Mouse (Mus musculus): ENCODE measurements at regions not wholly inside any gene's neighbourhood (a gene's known extent, or its start where the extent isn't known, plus 50 kb on each side); places are given as distances from the start of the nearest gene placed in this dataset.

- no peak for DNase-seq (ENCODE audit: low spot score in 2 of 2)
Observed at GRCm38 (mm10) chr15:87365712-87366361, 178.3 kb upstream of the Fam19a5 start.

DNA sequence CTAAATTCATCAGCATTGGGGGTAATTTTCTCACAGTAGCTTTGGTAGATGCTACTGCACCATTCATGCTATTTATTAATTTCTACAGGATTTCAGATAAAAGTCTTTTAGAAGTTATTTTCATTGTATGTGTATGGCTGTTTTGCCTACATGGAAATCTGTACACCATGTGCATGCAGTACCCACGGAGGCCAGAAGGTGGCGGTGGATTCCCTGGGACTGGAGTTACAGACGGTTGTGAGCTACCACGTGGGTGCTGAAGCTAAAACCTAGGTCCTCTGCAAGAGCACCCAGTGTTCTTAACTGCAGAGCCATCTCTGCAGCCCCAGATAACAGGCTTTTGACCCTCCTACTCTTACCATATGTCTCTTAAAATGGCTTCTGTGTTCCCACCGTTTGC, 176.7 kb upstream of the Fam19a5 start:
- DNase-seq (ENCODE audit: low spot score in 2 of 2) = no peak

DNA sequence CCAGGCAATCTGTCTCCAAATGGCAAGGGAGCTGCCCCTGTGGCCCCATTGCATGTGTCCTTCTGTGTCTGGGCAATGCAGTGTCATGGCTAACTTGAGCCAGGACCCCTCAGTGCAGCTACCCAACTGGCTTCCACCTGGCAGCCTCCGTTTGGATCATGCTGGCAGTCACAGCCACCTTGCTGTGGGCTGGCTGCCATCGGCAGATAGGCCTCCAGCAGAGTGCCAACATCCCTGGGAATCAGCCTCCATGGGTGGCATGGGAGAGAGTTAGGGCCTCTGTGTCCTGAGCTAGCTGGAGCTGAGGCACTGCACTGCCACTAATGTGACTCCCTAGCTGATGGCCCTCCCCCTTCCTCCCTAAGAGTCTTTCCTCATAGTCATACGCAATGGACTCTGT, 174.7 kb upstream of the Fam19a5 start:
- DNase-seq (ENCODE audit: low spot score in 2 of 2) = no peak

- DNase-seq (ENCODE audit: low spot score in 2 of 2) = no peak
Observed at GRCm38 (mm10) chr15:87369836-87370235, 174.3 kb upstream of the Fam19a5 start.

DNA sequence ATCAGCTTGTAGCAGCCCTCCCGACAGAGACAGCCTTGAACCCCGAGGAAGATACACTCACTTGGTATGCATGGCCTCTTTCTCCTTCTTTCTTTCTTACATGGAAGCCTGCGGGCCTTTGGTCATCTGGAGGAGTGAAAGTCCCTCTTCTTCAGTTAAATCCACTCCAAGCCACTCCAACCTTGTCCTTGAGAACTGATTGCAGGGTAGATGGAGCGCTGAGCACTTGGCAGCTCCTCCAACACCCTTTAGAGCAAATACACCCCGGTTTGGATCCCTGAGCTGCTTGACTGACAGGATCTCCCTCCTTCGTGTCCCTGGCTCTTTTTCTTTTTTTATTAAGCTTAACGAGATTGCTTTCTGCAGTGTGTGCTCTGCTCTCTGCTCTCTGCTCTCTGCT, 173.3 kb upstream of the Fam19a5 start:
- no peak for DNase-seq (ENCODE audit: low spot score in 2 of 2)

- DNase-seq (ENCODE audit: low spot score in 2 of 2) = no peak
Observed at GRCm38 (mm10) chr15:87374670-87375069, 169.4 kb upstream of the Fam19a5 start.

DNA sequence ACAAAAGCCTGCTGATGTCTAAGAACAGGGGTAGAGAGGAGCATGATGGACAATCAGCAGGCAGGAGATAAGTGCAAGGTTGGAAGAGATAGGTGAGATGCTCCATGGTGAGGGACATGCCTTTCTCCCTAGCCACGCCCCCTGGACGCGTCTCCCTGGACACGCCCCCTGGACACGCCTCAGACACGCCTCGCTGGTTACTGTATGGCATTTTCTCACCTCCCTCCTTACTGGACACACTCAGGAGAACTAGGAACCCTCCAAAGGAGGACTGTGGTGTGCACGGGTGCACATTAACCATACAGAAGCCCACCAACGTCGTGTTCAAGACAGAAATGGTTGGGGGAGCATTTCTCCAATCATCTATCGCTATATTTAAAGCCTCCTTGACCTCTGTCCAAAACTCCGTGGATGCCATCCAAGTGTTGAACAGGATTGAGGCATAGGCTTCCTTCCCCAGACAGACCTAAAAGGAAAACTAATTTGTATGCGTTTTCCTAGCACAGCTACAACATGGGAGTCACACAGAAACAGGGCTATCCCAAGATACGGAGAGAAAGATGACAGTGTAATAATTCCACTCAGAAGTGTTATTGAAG, 168.4 kb upstream of the Fam19a5 start:
- no peak for DNase-seq (ENCODE audit: low spot score in 2 of 2)

DNA sequence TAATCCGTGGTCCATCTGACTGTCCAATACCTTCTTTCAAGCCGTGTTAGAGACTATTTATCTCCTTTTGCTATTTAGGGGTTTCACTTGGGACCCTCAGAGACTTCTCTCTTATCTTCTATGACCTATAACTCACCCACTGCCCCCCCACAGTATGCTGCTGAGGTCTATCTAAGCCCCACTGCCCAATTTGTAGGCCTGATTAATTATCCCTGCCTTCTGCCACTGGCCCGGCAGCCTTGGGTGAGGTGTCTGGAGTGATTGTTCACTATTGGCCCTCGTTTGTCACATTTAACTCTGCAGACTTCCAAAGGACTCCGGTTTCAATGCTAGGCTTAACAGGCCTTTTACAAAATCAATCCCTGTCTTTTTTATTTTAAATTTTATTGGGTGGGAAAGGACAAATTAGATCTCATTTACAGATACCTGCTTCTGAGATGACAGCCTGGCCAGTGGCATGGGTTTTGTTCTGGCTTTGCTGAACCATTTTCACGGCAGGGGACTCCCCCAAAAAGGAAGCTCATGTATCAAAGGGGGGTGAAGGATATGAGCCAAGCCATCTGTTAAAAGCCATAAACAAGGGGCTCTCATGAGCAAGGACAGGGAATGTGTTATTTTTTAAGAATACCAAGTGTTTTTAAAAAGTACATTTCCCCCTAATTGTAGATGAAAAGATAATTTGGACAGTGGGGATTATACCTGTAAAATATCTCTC, 160.4 kb upstream of the Fam19a5 start:
- no peak for DNase-seq (ENCODE audit: low spot score in 2 of 2)

- no peak for DNase-seq (ENCODE audit: low spot score in 2 of 2)
Observed at GRCm38 (mm10) chr15:87384279-87385066, 159.6 kb upstream of the Fam19a5 start.

DNA sequence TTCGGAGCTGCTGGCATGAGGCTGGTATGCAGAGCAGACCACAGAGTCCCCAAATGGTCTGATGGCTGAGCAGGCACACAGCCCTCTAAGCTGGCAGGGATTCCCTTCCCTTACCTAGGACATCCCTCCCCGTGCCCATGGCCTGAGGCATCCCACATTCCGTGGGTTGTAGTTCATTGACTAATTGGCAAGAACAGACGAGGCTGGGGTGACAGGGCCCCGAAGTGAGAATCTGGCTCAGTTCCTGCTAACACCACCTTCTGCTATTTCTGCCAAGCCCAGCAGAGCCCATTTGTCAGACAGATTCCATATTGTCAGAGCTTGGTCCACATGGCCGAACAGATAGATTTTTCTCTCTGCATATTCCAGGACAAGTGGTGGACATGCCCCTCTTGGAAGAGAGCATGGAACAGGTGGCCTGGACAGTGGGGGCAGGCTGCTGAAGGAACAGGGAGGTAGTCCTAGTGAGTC, 157.6 kb upstream of the Fam19a5 start:
- no peak for DNase-seq (ENCODE audit: low spot score in 2 of 2)

DNA sequence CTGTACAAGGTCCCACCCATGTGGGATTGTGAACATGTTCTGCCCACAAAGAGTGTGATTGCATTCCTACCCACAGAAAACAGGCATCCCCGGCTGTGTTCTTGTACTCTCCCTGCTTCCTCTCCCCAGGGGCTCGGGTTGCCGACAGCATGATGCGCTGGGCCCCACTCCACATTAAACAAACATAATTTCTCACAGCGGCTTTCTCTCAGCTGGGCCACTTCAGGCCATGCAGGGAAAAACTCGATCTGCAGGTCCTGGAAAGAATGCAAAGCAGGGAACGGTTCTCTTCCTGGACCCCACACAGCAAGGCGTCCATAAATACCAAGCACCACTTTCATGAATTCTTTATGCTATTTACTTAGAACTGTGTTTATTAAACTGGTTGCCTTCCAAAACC, 152.7 kb upstream of the Fam19a5 start:
- no peak for DNase-seq (ENCODE audit: low spot score in 2 of 2)

GRCm38 (mm10) chr15:87398396-87398795, 145.7 kb upstream of the Fam19a5 start:
- DNase-seq (ENCODE audit: low spot score in 2 of 2) = no peak

GRCm38 (mm10) chr15:87405689-87406088, 138.4 kb upstream of the Fam19a5 start:
- no peak for DNase-seq (ENCODE audit: low spot score in 2 of 2)

DNA sequence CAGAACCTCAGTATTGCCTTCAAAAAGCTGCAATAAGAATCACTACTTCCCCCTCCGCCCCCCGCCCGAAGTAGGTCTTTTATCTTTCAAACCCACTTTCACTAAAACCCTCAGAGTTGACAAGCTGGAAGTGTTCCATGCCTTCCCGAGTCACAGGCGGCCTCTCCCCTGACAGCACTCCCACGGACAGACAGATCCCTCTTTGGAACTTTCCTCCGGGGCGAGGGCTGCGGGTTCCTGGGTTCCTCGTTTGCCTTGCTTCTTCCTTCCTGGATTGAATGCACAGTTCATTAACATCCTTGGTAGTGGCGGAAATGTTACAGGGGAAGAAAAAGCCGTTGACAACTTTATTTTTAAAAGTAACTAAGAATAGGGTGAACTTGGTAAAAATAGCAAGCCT, 132.1 kb upstream of the Fam19a5 start:
- no peak for DNase-seq (ENCODE audit: low spot score in 2 of 2)

DNA sequence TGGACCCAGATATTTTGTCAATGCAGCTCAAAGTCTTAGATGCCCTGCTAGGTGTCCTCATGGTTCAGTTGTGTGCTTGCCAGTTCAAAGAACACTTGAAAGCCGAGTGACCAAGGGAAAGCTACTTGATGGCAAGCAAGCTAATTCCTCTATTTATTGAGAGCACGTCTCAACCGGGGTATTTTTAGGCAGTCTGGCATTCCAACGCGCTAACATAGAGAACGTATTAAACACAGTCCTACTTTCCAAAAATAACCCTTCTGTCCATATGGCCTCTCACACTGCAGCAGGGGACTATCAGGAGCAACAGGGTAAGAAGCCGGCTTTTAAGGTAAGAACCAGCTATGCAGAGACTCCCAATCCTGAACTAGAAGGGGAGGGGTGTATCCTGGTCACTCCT, 128.1 kb upstream of the Fam19a5 start:
- no peak for DNase-seq (ENCODE audit: low spot score in 2 of 2)

DNA sequence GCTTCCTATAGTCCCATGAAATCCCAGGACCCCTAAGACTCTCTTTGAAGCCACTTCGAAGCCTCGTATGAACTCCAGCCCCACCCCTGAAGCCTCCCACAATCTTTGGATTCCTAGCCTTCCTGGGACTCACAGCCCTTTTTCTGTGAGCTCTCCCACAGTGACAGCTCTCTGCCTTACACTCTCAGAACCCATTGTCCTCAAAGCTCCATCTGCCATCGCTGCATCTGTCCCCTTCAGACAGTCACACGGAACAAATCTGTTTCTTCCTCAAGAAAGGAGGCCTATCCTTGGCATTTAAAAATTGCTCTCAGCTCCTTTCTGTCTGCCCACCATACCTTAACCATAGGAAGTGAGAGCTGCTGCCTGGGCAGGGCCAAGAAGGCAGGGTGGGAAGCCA, 122.4 kb upstream of the Fam19a5 start:
- DNase-seq (ENCODE audit: low spot score in 2 of 2) = no peak

DNA sequence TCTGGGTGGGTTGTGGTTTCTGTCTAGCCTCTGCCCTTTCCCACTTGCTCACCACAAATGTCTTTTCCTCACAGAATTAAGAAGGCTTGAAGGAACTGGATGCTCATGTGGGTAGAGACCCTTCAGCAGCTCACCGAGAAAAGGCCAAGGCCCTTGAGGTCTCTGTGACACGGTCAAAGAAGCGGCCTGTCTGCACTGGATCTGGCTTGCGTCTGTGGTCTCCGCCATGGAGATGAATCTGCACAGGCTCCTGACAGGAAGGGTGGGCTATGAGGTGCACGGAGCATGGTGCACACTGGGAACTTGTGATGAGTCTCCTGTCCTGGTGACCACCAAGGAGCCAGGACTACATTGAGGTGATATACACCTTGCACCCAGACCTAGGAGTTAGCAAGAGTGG, 110.8 kb upstream of the Fam19a5 start:
- DNase-seq (ENCODE audit: low spot score in 2 of 2) = no peak

DNA sequence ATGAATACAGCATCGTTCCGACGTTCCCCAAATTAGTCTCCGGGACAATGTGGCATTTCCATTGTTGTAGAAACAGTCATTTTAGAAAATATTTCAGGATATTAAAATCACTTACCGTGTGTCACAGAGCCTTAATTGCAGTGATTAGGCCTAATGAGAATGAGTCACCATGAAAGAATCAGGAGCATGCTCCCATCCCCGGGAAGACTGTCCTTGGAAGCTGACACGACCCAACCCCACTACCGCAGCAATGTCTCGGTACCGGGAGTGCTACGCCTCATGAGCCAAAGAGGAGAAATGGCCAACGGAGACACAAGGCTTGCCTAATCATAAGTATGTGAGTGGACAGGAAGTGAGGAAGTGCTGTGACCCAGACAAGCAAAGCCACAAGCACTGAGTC, 110.2 kb upstream of the Fam19a5 start:
- no peak for DNase-seq (ENCODE audit: low spot score in 2 of 2)

GRCm38 (mm10) chr15:87435566-87435965, 108.5 kb upstream of the Fam19a5 start:
- DNase-seq (ENCODE audit: low spot score in 2 of 2) = no peak

DNA sequence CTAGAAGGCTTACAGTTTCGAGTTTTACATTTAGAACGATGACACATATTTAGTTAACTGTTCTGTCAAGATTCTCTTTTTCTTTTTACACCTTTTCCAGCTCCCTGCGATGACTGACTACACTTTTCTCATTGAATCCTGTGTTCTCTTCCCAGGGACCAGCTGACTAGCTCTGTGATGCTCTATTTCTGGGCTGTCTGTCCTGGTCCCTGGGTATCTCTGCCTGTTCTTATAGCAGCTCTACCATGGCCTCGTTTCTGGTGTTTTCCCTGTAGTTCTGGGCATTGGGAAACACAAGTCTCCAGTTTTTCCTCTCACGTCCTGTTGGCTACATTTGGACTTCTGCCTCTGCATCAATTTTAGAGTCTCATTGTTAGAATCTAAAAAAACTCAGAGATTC, 106.5 kb upstream of the Fam19a5 start:
- no peak for DNase-seq (ENCODE audit: low spot score in 2 of 2)

GRCm38 (mm10) chr15:87458932-87459331, 85.2 kb upstream of the Fam19a5 start:
- DNase-seq (ENCODE audit: low spot score in 2 of 2) = no peak

GRCm38 (mm10) chr15:87476247-87476646, 67.9 kb upstream of the Fam19a5 start:
- DNase-seq (ENCODE audit: low spot score in 2 of 2) = no peak
